Mouse (Mus musculus) right cerebral cortex, postnatal 10 days (tissue): ENCODE measurements at regions not wholly inside any gene's neighbourhood (a gene's known extent, or its start where the extent isn't known, plus 50 kb on each side); places are given as distances from the start of the nearest gene placed in this dataset.

ENCODE experiments used
- DNase-seq, 2 experiments: peaks; one replicate each; pipeline ENCODE4 v3.0.0; 2021; ENCODE audit warnings: low spot score in 2 of 2

GRCm38 (mm10) chr19:26938911-26939310, 53.2 kb downstream of the Gm815 start:
- DNase-seq, result no peak

- no peak for DNase-seq
Observed at GRCm38 (mm10) chr19:26944006-26944405, 58.3 kb downstream of the Gm815 start.

GRCm38 (mm10) chr19:26946562-26946961, 60.9 kb downstream of the Gm815 start:
- no peak for DNase-seq

- DNase-seq, result no peak
Observed at GRCm38 (mm10) chr19:26948479-26948878, 62.8 kb downstream of the Gm815 start.

- no peak for DNase-seq
Observed at GRCm38 (mm10) chr19:26949153-26949552, 63.5 kb downstream of the Gm815 start.

GRCm38 (mm10) chr19:26953348-26953747, 67.7 kb downstream of the Gm815 start:
- peak; percentile 37 to 50 for DNase-seq

GRCm38 (mm10) chr19:26966055-26966760, 80.5 kb downstream of the Gm815 start:
- DNase-seq, result no peak

- peak; percentile 37 to 47 for DNase-seq
Observed at GRCm38 (mm10) chr19:26973058-26973457, 87.4 kb downstream of the Gm815 start.

GRCm38 (mm10) chr19:26973773-26974548, 88.3 kb downstream of the Gm815 start:
- DNase-seq, result no peak

GRCm38 (mm10) chr19:26974576-26975204, 89.0 kb downstream of the Gm815 start:
- no peak for DNase-seq

- no peak for DNase-seq
Observed at GRCm38 (mm10) chr19:26976604-26977322, 91.1 kb downstream of the Gm815 start.

GRCm38 (mm10) chr19:26977887-26978639, 92.4 kb downstream of the Gm815 start:
- no peak for DNase-seq

- DNase-seq, result no peak
Observed at GRCm38 (mm10) chr19:26978640-26979007, 92.9 kb downstream of the Gm815 start.

GRCm38 (mm10) chr19:26979322-26979721, 93.6 kb downstream of the Gm815 start:
- DNase-seq, result no peak

GRCm38 (mm10) chr19:26986672-26987071, 101.0 kb downstream of the Gm815 start:
- DNase-seq, result no peak

GRCm38 (mm10) chr19:26987197-26987596, 101.5 kb downstream of the Gm815 start:
- DNase-seq, result no peak

GRCm38 (mm10) chr19:26987909-26988456, 102.3 kb downstream of the Gm815 start:
- DNase-seq, result no peak

- DNase-seq, result no peak
Observed at GRCm38 (mm10) chr19:26994586-26995352, 109.1 kb downstream of the Gm815 start.

GRCm38 (mm10) chr19:26999596-26999995, 113.9 kb downstream of the Gm815 start:
- peak; percentile 55 to 75 for DNase-seq

GRCm38 (mm10) chr19:27021930-27022329, 136.2 kb downstream of the Gm815 start:
- DNase-seq, result peak in 1 of 2 experiments; percentile 39
